Mouse (Mus musculus) cerebellum, adult 11 months (tissue): ENCODE data around the gene Foxa1.

Experiments used
- DNase-seq: peaks from one replicate; pipeline ENCODE4 v3.0.0; 2022

The Foxa1 gene

GRCm38 (mm10) chr12:57546415-57547201 lies at the start of gene Foxa1:
TSS of gene Foxa1 (minus strand) at chr12:57546916.
- DNase-seq, result no peak

DNA sequence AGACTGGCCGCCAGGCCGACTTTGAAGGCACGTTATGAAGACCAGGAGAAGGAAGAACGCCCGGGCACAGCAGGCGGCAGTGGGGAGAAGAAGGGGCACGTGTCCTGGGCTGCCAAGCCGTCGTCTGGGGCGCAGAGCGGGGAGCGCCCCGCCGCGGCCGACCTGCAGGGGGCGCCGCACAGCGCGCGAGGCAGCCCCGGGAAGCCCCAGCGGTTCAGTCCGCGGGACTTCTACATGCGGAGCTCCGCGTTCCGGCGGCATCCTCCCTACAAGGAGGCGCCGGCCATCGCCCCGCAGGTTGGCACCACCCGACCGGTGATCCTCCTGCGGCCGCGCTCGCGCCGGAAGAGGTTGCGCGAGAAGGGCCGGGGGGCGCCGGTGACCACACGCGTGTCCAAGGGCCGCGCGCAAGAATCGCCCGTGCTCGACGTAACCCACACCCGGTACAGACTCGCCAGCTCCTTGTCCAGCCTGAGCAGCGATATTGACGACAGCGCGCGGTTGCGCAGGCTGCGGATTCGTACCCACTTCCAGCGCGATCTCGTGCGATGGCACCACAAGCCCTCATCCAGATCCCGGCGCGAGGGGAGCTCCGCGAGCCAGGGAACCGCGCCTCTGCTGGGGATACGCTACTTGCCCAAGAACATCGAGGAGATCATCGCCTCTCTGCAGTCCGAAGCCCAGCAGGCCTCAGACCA lies 29.4 kb upstream of the Foxa1 start:
- DNase-seq, result no peak

DNA sequence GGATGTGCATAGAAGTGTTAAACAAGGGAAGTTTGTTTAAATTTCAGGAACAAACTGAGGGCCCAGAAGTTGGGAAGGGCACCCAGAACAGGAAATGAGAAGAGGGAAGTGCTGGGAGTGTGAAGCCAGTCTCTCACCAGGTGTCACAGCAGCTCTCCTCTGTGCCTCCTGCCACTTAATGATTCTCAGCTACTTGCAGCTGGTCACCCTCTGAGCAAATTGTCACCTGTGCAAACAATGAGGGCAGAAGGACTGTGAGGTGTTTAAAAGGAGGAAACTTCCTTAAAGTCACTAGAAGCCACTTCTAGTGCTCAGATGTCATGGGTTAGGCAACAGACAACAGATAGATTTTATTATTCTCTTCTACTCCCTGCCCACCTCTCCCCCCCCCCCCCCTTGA lies 25.7 kb upstream of the Foxa1 start:
- DNase-seq, result no peak

GRCm38 (mm10) chr12:57571773-57572172 lies 25.1 kb upstream of the Foxa1 start:
- no peak for DNase-seq

GRCm38 (mm10) chr12:57563909-57564308 lies 17.2 kb upstream of the Foxa1 start, which contains the start of gene Ttc6:
TSS of gene Ttc6 (plus strand) at chr12:57564113.
- no peak for DNase-seq

DNA sequence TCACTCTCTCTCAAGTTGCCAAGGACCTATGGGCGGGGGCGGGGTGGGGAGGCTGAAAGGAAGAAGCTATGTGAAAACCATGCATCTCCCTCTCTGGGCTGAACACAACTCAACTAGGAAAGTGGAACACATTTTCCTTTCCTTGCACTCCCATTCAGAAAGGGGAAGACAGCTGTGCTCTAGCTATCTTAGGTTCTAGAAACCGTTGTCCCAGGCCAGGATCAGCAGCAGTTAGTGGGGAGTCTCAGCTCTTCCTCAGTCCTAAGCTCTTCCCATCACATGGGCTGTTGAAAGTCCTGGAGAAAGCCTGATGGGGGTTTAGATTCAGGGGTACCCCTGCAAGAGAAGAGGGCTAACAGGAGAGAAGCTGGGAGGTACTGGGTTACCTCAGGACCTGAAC lies 7.4 kb upstream of the Foxa1 start:
- no peak for DNase-seq

GRCm38 (mm10) chr12:57552286-57552685 lies 5.6 kb upstream of the Foxa1 start:
- no peak for DNase-seq

DNA sequence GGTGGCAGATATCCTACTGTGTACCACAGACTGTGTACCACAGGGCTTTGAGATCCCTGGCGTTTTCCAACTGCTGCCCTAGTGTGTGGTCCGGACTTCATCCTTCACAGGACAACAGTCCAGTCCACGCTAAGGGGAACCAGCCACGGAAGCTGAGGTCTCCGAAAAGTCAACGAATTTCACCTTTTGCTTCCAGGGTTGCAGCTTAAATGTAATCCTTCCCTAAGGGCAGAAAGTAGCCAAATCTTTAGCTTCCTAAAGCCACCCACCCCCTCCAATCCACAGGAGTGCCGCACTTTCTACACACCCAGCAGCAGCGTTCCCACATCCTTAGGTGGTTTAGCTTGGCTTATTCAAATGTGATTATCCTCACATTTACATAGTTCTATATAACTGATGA lies 4.2 kb upstream of the Foxa1 start:
- DNase-seq, result no peak

GRCm38 (mm10) chr12:57550181-57550808 lies 3.6 kb upstream of the Foxa1 start:
- no peak for DNase-seq

DNA sequence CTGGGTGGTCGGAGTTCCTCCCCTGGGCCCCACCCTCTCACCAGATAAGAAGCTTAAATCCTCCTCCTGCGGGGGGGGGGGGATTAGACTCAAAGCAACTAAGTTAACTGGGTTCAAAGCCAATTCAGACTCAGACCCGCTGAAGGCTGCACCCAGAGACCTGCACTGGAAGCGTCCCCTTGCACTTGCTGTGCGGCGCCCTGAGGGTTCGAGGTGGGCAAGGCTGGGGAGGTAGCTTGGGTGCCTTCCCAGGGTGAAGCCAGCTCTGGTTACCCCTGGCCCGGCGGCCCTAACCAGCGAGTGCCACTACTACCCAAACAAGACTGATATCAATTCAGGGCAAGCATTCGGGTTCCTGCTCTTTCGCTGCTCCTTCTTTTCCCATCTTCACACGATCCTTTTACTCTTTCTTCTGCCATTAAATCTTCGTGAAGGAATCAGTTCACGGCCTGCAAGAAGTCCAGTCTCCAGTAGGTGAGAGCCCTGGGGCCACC lies 3.0 kb upstream of the Foxa1 start:
- no peak for DNase-seq

DNA sequence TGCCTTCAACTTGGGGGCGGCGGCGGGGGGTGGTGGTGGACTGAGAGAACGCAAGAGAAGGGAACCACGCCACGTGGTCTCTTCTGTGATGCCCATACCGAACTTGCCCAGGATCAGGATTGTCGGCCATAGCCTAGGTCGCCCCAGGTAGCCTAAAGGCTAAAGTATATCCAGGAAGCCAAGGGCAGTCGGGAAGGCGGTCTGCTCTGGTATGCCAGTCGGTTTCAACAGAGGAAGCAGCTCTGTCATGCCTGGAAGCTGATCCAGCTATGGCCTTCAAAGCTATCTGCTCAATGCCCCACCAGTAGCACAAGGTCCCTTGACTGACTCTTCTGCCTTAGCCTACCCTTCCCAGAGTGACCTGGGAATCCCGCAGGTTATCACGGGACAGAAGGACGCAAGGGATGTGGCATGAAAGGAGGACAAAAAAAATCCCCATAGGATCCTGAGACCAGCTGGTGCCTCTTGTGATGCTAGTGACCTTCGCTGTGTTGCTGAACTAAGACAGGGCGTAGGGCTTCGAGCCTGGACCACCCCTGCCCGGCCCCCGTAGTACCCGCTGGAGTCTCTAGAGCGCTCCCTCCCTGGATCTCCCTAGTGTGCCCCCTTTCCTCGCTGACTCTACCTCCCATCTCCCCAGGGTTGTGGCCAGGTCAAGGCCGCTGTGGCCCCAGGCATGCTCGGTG lies 2.4 kb upstream of the Foxa1 start:
- DNase-seq, result no peak

DNA sequence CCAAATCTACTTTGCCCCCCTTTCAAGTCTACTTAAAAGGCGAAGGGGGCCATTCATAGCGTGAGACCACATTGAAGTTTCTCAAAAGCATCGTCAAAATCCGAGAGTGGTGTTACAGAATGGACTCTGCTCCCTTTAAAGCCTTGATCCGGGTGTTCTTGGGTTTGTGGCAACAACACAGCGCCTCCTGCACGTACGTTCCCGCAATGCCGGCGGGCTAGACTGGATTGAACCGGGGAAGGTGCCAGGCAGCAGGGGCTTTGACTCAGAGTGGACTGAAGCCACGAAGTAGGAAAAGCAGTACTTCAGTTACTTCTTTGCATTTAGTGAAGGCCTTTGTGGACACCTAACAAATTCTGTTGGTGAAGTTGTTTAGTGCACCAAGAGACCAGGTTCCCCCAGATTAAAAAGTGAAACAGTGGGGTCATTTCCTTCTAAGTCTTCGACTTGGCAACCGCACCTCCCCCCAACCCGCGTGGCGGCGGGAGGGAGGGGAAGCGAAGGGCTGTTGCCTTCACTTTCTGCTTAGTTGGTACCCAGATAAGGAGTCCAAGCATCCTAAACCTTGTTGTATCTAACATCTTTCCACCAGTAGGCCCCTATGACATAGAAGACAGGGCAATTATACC lies 1.8 kb upstream of the Foxa1 start:
- DNase-seq, result no peak

DNA sequence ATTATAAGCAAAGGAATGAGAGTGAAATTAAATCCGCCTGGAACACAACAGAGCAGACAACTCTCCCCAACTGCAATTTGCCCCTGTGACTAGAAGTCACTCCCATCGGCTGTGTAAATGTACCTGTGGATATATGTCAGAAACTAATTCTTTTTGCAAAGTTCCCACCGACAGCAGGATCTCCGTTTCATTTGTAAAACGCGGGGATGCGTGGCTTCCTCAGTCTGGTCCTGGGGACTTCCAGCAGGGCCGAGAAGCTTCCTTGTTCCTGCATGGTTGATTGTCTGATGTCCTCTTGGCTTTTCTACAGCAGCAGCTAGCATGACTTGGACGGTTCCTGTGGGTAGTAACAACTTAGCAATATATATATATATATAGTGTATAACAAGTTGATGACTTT lies 1.2 kb upstream of the Foxa1 start:
- no peak for DNase-seq

DNA sequence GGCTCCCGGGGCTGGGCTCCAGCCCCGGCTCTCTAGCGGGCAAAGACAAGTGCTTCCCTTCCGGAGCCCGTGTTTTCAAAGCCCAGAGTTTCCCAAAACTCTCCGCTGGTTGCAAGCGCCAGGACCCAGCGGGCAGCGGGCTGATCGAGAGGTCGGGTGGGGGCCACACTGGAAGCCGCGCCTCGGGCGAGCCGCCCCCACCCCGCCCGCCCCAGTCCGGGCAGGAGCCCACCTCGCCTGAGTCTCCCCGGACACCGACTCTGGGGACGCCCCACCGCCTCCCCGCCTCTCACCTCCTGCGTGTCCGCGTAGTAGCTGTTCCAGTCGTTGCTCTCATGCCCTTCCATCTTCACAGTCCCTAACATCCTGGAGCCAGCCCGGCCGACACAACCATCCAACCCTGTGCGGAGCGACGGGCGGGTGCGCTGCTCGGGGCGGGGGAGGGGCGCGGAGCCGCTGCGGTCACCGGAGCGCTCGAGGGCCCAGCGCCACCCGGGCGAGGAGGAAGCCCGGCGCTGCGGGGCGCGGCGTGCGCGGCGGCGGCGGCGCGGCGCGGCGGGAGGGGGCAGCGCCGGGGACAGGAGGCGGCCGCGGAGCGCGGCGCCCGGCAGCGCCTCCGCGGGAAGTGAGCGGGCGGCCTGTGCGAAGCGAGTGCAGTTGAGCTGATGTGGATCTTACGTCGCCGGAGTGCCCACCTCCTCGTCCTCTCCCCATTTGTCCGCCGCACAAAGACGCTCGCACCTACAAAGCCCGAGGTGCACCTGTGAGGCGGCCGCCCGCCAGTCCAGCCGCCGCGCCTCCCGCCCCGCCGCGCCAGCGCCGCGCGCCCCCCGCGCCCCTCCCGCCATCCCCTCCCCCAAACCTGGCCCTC lies 1.1 kb downstream of the Foxa1 start:
- no peak for DNase-seq

- DNase-seq, result no peak
Observed at GRCm38 (mm10) chr12:57544641-57545370, 1.9 kb downstream of the Foxa1 start.

- DNase-seq, result no peak
Observed at GRCm38 (mm10) chr12:57543627-57543991, 3.1 kb downstream of the Foxa1 start.

GRCm38 (mm10) chr12:57542746-57543626 lies 3.7 kb downstream of the Foxa1 start:
- DNase-seq, result no peak

GRCm38 (mm10) chr12:57541931-57542745 lies 4.6 kb downstream of the Foxa1 start:
- no peak for DNase-seq

- no peak for DNase-seq
Observed at GRCm38 (mm10) chr12:57541118-57541517, 5.6 kb downstream of the Foxa1 start.
